Mouse (Mus musculus): Measurements from ENCODE around the gene Mon1b. TPM values are rescaled to one million over a fixed set of nuclear protein-coding genes. Genes with fewer than 3 reads are reported as not detected.

Mon1b gene
- polyA plus RNA-seq, 1 experiment = 7.0 TPM

GRCm38 (mm10) chr8:113673300-113673699 is 37.9 kb downstream of the Mon1b start:
- no peak overlapping the region for H3K4me3 ChIP-seq (ENCODE audit: insufficient read depth, low read depth, low read length)
- no peak for TF ChIP-seq POLR2A (IDR thresholded peaks at IDR 0.05; ENCODE audit: low read depth, low read length)
- no peaks in the 10 kb centered on the region for H3K36me3 ChIP-seq (ENCODE audit: control insufficient read depth, insufficient read depth, low read length)
- no peak for DNase-seq
- no peaks in the 10 kb centered on the region for H3K27me3 ChIP-seq (replicated peaks; ENCODE audit: control insufficient read depth, insufficient read depth, low read length)
- no peaks in the 10 kb centered on the region for H3K4me1 ChIP-seq (ENCODE audit: control insufficient read depth, insufficient read depth, low read length)
- 76% methylated on average over 3 of the region's 3 CpGs for WGBS
- no peak overlapping the region for H3K27ac ChIP-seq (ENCODE audit: insufficient read depth, low read depth, low read length)

GRCm38 (mm10) chr8:113674611-113675010 is 39.2 kb downstream of the Mon1b start:
- Histone ChIP-seq H3K27ac (ENCODE audit: insufficient read depth, low read depth, low read length) (no peak overlapping the region), H3K36me3 (ENCODE audit: control insufficient read depth, insufficient read depth, low read length) (no peaks in the 10 kb centered on the region), H3K4me1 (ENCODE audit: control insufficient read depth, insufficient read depth, low read length) (no peaks in the 10 kb centered on the region), H3K27me3 (replicated peaks; ENCODE audit: control insufficient read depth, insufficient read depth, low read length) (no peaks in the 10 kb centered on the region), H3K4me3 (ENCODE audit: insufficient read depth, low read depth, low read length) (no peak overlapping the region)
- WGBS = 69% methylated on average over 3 of the region's 3 CpGs
- TF ChIP-seq CTCF (conservative IDR thresholded peaks at IDR 0.05; ENCODE audit: insufficient read depth, insufficient read length, low read depth, low read length) (no peak), POLR2A (IDR thresholded peaks at IDR 0.05; ENCODE audit: low read depth, low read length) (no peak)
- DNase-seq = no peak

- DNase-seq = no peak
- WGBS = 56% methylated on average over 2 of the region's 2 CpGs
- H3K4me3 ChIP-seq (ENCODE audit: insufficient read depth, low read depth, low read length) = no peak overlapping the region
Measured at GRCm38 (mm10) chr8:113675281-113675680, 39.9 kb downstream of the Mon1b start.

GRCm38 (mm10) chr8:113676811-113677210 is 41.4 kb downstream of the Mon1b start:
- DNase-seq = no peak
- Histone ChIP-seq H3K4me1 (ENCODE audit: control insufficient read depth, insufficient read depth, low read length) (no peaks in the 10 kb centered on the region), H3K27me3 (replicated peaks; ENCODE audit: control insufficient read depth, insufficient read depth, low read length) (no peaks in the 10 kb centered on the region), H3K36me3 (ENCODE audit: control insufficient read depth, insufficient read depth, low read length) (no peaks in the 10 kb centered on the region), H3K4me3 (ENCODE audit: insufficient read depth, low read depth, low read length) (no peak overlapping the region), H3K27ac (ENCODE audit: insufficient read depth, low read depth, low read length) (no peak overlapping the region)
- whole genome bisulfite sequencing = 86% methylated on average over 1 of the region's 1 CpGs
- TF ChIP-seq POLR2A (IDR thresholded peaks at IDR 0.05; ENCODE audit: low read depth, low read length) = no peak
- no peak for TF ChIP-seq CTCF (conservative IDR thresholded peaks at IDR 0.05; ENCODE audit: insufficient read depth, insufficient read length, low read depth, low read length)

More at GRCm38 (mm10) chr8:113675281-113675680, 39.9 kb downstream of the Mon1b start:
- no peak overlapping the region for H3K27ac ChIP-seq (ENCODE audit: insufficient read depth, low read depth, low read length)
- H3K4me1 ChIP-seq (ENCODE audit: control insufficient read depth, insufficient read depth, low read length) = no peaks in the 10 kb centered on the region
- H3K36me3 ChIP-seq (ENCODE audit: control insufficient read depth, insufficient read depth, low read length) = no peaks in the 10 kb centered on the region
- no peaks in the 10 kb centered on the region for H3K27me3 ChIP-seq (replicated peaks; ENCODE audit: control insufficient read depth, insufficient read depth, low read length)
- no peak for TF ChIP-seq POLR2A (IDR thresholded peaks at IDR 0.05; ENCODE audit: low read depth, low read length)
- no peak for TF ChIP-seq CTCF (conservative IDR thresholded peaks at IDR 0.05; ENCODE audit: insufficient read depth, insufficient read length, low read depth, low read length)

- TF ChIP-seq POLR2A (IDR thresholded peaks at IDR 0.05; ENCODE audit: low read depth, low read length) = no peak
- TF ChIP-seq CTCF (conservative IDR thresholded peaks at IDR 0.05; ENCODE audit: insufficient read depth, insufficient read length, low read depth, low read length) = no peak
- H3K4me3 ChIP-seq (ENCODE audit: insufficient read depth, low read depth, low read length) = no peak overlapping the region
- no peaks in the 10 kb centered on the region for H3K4me1 ChIP-seq (ENCODE audit: control insufficient read depth, insufficient read depth, low read length)
- no peaks in the 10 kb centered on the region for H3K36me3 ChIP-seq (ENCODE audit: control insufficient read depth, insufficient read depth, low read length)
- no peak overlapping the region for H3K27ac ChIP-seq (ENCODE audit: insufficient read depth, low read depth, low read length)
- no peaks in the 10 kb centered on the region for H3K27me3 ChIP-seq (replicated peaks; ENCODE audit: control insufficient read depth, insufficient read depth, low read length)
- WGBS = 61% methylated on average over 3 of the region's 3 CpGs
- no peak for DNase-seq
Measured at GRCm38 (mm10) chr8:113679361-113679760, 44.0 kb downstream of the Mon1b start.

- H3K27me3 ChIP-seq (replicated peaks; ENCODE audit: control insufficient read depth, insufficient read depth, low read length) = no peaks in the 10 kb centered on the region
- no peaks in the 10 kb centered on the region for H3K4me1 ChIP-seq (ENCODE audit: control insufficient read depth, insufficient read depth, low read length)
- H3K36me3 ChIP-seq (ENCODE audit: control insufficient read depth, insufficient read depth, low read length) = no peaks in the 10 kb centered on the region
- DNase-seq = peak; percentile 10
- TF ChIP-seq POLR2A (IDR thresholded peaks at IDR 0.05; ENCODE audit: low read depth, low read length) (no peak), CTCF (conservative IDR thresholded peaks at IDR 0.05; ENCODE audit: insufficient read depth, insufficient read length, low read depth, low read length) (no peak)
- 33% methylated on average over 17 of the region's 17 CpGs for WGBS
- H3K4me3 ChIP-seq (ENCODE audit: insufficient read depth, low read depth, low read length) = no peak overlapping the region
- H3K27ac ChIP-seq (ENCODE audit: insufficient read depth, low read depth, low read length) = no peak overlapping the region
Measured at GRCm38 (mm10) chr8:113687889-113688542, 52.6 kb downstream of the Mon1b start.

- H3K27me3 ChIP-seq (replicated peaks; ENCODE audit: control insufficient read depth, insufficient read depth, low read length) = no peaks in the 10 kb centered on the region
- DNase-seq = no peak
- no peak for TF ChIP-seq POLR2A (IDR thresholded peaks at IDR 0.05; ENCODE audit: low read depth, low read length)
- no peak for TF ChIP-seq CTCF (conservative IDR thresholded peaks at IDR 0.05; ENCODE audit: insufficient read depth, insufficient read length, low read depth, low read length)
- no peaks in the 10 kb centered on the region for H3K4me1 ChIP-seq (ENCODE audit: control insufficient read depth, insufficient read depth, low read length)
- H3K4me3 ChIP-seq (ENCODE audit: insufficient read depth, low read depth, low read length) = no peak overlapping the region
- 56% methylated on average over 8 of the region's 8 CpGs for WGBS
- no peaks in the 10 kb centered on the region for H3K36me3 ChIP-seq (ENCODE audit: control insufficient read depth, insufficient read depth, low read length)
- H3K27ac ChIP-seq (ENCODE audit: insufficient read depth, low read depth, low read length) = no peak overlapping the region
Measured at GRCm38 (mm10) chr8:113688543-113688915, 53.1 kb downstream of the Mon1b start.
